Mouse (Mus musculus) spleen, adult 2 months (tissue): ENCODE results near the gene Psors1c2. TPM values are rescaled to one million over a fixed set of nuclear protein-coding genes. Genes with fewer than 3 reads are reported as not detected.

Experiments used
- DNase-seq, 2 experiments: peaks; one replicate each; pipeline versions ENCODE4 v3.0.0 to v3.0.0-alpha.2; 2012 to 2021; ENCODE audit warnings: low spot score in 2 of 2, low read depth in 1 of 2
- H3K27ac ChIP-seq: fragments of 200-500 bp; 2 replicates; pipeline ENCODE4 v1.5.1; 2012; ENCODE audit warnings: low read length, inconsistent platforms; ENCODE audit not compliant: insufficient read depth
- H3K27me3 ChIP-seq: fragments of 200-500 bp; 2 replicates; pipeline ENCODE4 v1.6.1; 2012; ENCODE audit warnings: mild to moderate bottlenecking, moderate library complexity, low read length, inconsistent platforms; ENCODE audit not compliant: control insufficient read depth, insufficient read depth
- H3K36me3 ChIP-seq: fragments of 200-500 bp; 2 replicates; pipeline ENCODE4 v1.6.1; 2012; ENCODE audit warnings: mild to moderate bottlenecking, low read length, inconsistent platforms; ENCODE audit not compliant: control insufficient read depth, insufficient read depth
- H3K4me1 ChIP-seq: fragments of 200-500 bp; 2 replicates; pipeline ENCODE4 v1.6.1; 2011; ENCODE audit warnings: inconsistent platforms; ENCODE audit not compliant: control insufficient read depth, insufficient read depth, insufficient read length
- H3K4me3 ChIP-seq: fragments of 200-500 bp; 2 replicates; pipeline ENCODE4 v1.5.1; 2011; ENCODE audit warnings: mild to moderate bottlenecking, inconsistent platforms; ENCODE audit not compliant: insufficient read depth, insufficient read length; ENCODE audit errors: extremely low read depth
- CTCF ChIP-seq: fragments of 200-500 bp; IDR thresholded peaks from 2 replicates; pipeline ENCODE4 v1.5.1; 2011; ENCODE audit warnings: mild to moderate bottlenecking, inconsistent platforms; ENCODE audit not compliant: insufficient read depth, insufficient read length, insufficient replicate concordance; ENCODE audit errors: extremely low read depth
- POLR2A ChIP-seq: fragments of 200-500 bp; IDR thresholded peaks from 2 replicates; pipeline ENCODE4 v1.6.1; 2011; ENCODE audit warnings: low read depth, low read length, inconsistent platforms
- WGBS: fragments of 180-500 bp; shearing (Covaris S2); methylation state at CpG from one replicate; pipeline ENCODE4 v1.1.7; 2018; 5-methylcytosine and 5-hydroxymethylcytosine counted together
- polyA plus RNA-seq: library from polyadenylated mRNA; depleted of rRNA; stranded (reverse); fragments of >200 nt; gene quantifications from 2 replicates; pipeline ENCODE4 v1.2.3, GENCODE M21; 2012

The Psors1c2 gene
- polyA plus RNA-seq, 1 experiment, result 0.09 TPM

DNA sequence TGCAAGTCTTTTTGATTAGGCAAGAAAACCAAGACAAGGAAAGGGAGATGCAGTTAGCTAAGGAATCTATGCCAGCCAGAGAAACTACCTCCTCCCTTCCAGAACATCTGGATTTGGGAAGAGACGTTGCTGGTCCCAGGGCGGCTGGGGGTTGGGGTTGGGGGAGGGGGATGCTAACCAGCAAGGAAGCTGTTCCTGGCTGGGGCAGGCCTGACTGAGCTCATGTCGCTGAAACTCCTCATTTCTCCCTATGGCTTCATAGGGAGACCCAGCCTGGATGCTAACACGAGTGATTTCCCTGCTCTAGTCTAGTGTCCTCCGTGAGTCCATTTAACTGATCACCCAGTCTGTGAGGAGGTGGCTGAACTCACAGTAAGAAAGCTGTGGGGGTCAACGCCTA is 30.8 kb upstream of the Psors1c2 start:
- H3K27me3 ChIP-seq, result peaks cover 3% of the 10 kb centered on the region; the same call in 1 of the 2 replicates
- no peak overlapping the region for H3K27ac ChIP-seq
- DNase-seq, result no peak
- no peak overlapping the region for H3K4me3 ChIP-seq
- H3K4me1 ChIP-seq, result no peaks in the 10 kb centered on the region
- no peaks in the 10 kb centered on the region for H3K36me3 ChIP-seq
- WGBS, result 23% methylated on average over 6 of the region's 6 CpGs
- no peak for TF ChIP-seq CTCF
- no peak for TF ChIP-seq POLR2A

DNA sequence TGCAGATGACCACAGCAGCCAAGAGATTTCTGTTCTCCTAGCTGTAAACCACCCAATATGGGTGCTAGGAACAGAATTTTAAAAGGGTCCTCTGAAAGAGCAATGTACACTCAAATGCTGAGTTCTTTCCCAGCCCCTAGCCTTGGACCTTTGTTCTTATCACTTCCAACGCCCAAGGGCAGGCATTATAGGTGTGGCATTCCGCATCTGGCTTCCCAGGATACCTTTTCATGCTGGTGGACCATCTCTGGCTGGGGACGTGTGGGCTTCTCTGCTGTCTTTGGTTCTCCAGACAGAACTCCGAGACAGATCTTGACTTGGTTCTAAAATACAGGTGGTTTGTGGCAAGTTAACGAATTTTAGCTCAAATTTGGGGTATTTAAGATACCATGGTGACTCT is 30.2 kb upstream of the Psors1c2 start:
- H3K36me3 ChIP-seq, result no peaks in the 10 kb centered on the region
- peaks cover 3% of the 10 kb centered on the region; the same call in 1 of the 2 replicates for H3K27me3 ChIP-seq

DNA sequence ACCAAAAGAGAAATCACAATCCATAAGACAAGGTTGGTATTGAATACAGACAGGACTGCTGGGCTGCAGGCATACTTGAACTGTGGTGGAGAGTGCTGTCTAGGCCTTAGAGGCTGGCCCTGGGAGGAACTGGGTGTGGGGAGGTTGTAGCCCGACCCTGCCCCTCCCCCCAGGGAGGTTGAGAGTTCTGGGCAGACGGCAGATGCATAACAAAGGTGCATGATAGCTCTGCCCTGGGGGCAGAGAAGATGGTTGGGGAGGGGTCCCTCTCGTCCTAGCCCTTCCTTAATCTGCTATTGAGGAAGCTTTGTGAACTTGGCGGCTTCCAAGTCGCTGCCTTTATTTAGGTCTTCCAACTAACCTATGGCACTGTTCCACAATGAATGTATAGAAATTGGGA is 29.2 kb upstream of the Psors1c2 start:
- no peak for DNase-seq
- Histone ChIP-seq H3K27ac (no peak overlapping the region), H3K27me3 (peaks cover 3% of the 10 kb centered on the region; the same call in 1 of the 2 replicates), H3K4me1 (no peaks in the 10 kb centered on the region), H3K36me3 (no peaks in the 10 kb centered on the region), H3K4me3 (no peak overlapping the region)
- 35% methylated on average over 5 of the region's 5 CpGs for WGBS
- TF ChIP-seq CTCF (no peak), POLR2A (no peak)

More for the DNA sequence above, 30.2 kb upstream of the Psors1c2 start:
- 61% methylated on average over 5 of the region's 5 CpGs for WGBS
- H3K27ac ChIP-seq, result no peak overlapping the region
- TF ChIP-seq POLR2A (no peak), CTCF (no peak)
- no peak for DNase-seq
- no peaks in the 10 kb centered on the region for H3K4me1 ChIP-seq
- no peak overlapping the region for H3K4me3 ChIP-seq

DNA sequence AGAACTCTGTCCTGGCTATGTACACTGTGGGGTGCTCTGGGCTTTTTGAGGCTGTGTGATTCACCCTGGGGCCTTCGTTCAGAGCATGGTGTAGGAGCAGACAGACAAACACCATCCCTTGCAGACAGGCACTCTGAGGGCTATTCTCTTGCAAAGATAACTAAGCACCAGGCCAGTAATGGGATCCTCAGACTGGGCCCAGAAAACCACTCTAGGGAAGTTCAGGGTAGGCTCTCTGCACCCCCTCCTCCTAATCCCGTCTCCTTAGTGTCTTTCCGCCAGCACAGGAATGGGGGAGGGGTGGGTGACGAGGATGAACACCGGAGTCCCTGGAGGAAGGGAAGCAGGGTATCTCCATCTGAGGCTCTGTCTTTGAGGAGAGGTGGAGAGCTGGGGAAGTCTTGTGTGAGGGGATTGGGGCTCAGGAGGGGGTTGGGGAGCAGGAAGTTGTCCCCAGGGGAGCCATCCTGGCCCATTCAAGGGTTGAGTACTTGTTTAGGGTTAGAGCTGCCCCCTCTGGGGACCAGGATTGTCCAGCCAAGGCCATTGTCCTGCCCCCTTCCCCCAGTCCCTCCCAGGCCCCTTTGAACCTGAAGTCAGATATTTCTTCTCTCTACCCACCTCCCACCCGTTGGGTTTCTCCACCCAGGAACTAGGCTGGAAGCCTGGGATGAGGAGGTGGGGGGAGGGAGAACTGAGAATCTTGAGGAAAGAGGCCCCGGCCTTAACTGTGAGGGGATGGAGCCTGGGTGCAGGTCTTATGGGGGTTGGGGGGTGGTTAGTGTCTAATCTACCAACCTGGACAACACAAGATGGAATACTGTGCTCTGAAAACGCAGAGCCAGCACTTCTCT is 28.1 kb upstream of the Psors1c2 start:
- Histone ChIP-seq H3K27me3 (peaks cover 3% of the 10 kb centered on the region; the same call in 1 of the 2 replicates), H3K27ac (no peak overlapping the region), H3K4me1 (no peaks in the 10 kb centered on the region), H3K4me3 (no peak overlapping the region), H3K36me3 (no peaks in the 10 kb centered on the region)
- TF ChIP-seq POLR2A (no peak), CTCF (no peak)
- 43% methylated on average over 8 of the region's 8 CpGs for WGBS
- no peak for DNase-seq

DNA sequence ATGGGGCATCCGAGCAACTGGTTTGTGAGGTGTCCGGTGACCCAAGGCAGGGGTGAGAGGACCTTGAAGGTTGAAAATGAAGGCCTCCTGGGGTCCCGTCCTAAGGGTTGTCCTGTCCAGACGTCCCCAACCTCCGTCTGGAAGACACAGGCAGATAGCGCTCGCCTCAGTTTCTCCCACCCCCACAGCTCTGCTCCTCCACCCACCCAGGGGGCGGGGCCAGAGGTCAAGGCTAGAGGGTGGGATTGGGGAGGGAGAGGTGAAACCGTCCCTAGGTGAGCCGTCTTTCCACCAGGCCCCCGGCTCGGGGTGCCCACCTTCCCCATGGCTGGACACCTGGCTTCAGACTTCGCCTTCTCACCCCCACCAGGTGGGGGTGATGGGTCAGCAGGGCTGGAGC is 27.2 kb upstream of the Psors1c2 start, which contains the start of gene Pou5f1:
Gene Pou5f1, plus strand, starts transcription at position 243 of the 400 bp plus-strand sequence.
- WGBS, result 60% methylated on average over 13 of the region's 13 CpGs
- H3K27me3 ChIP-seq, result peaks cover 3% of the 10 kb centered on the region; the same call in 1 of the 2 replicates
- no peak for TF ChIP-seq POLR2A
- no peak for TF ChIP-seq CTCF

DNA sequence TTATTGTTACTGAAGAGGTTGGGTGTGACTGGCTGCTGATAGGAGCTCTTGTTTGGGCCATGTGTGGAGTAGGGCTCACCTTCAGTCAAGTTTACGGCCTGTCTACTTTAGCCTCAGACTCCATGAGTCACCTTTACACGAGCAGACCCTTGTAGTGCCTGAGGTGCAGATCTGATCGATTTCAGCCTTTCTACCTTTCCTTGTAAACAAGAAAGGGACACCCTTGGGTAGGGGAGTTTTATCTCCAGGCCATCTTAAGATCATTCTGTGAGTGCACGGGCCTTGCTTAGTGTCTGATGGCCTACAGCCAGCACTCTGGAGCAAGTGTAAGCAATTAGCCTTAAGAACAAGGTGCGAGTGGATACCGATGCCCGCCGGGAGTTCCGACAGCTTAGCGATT is 26.1 kb upstream of the Psors1c2 start:
- TF ChIP-seq POLR2A, result no peak
- no peak for TF ChIP-seq CTCF
- H3K27me3 ChIP-seq, result peaks cover 3% of the 10 kb centered on the region; the same call in 1 of the 2 replicates
- H3K4me3 ChIP-seq, result no peak overlapping the region
- 40% methylated on average over 10 of the region's 10 CpGs for WGBS
- DNase-seq, result no peak
- H3K36me3 ChIP-seq, result no peaks in the 10 kb centered on the region
- H3K4me1 ChIP-seq, result no peaks in the 10 kb centered on the region
- H3K27ac ChIP-seq, result no peak overlapping the region

More for the DNA sequence above, 27.2 kb upstream of the Psors1c2 start, which contains the start of gene Pou5f1:
- Histone ChIP-seq H3K27ac (no peak within 1 kb of the TSS), H3K4me1 (no peaks in the 10 kb centered on the region), H3K4me3 (no peak within 1 kb of the TSS), H3K36me3 (no peaks in the 10 kb centered on the region)
- DNase-seq, result no peak
